Mouse (Mus musculus) megakaryocyte-erythroid progenitor cell, adult 5-6 weeks (primary cell): ENCODE results near the gene Tubb4b. TPM values are rescaled to one million over a fixed set of nuclear protein-coding genes. Genes with fewer than 3 reads are reported as not detected.
"Not testable (repeated sequence)": the region's sequence is repeated elsewhere in the genome, so short reads cannot be mapped to it uniquely, and the experiment has no call there.

ENCODE experiments used
- ATAC-seq: replicated peaks from 2 replicates; pipeline ENCODE4 v1.8.0; 2016; ENCODE audit warnings: mild to moderate bottlenecking, inconsistent platforms; ENCODE audit not compliant: severe bottlenecking, poor library complexity, low FRiP score, low TSS enrichment
- total RNA-seq, 2 experiments: library from RNA; stranded (forward) in 1 of 2; stranded (reverse) in 1 of 2; fragments of 200-1000, 215-1000 nt in 1 of 2; fragments of >200 nt in 1 of 2; fragmentation: Nextera tagmentation in 1 of 2; gene quantifications; 2 replicates each; pipeline ENCODE4 v1.2.3; 2014 to 2017

The Tubb4b gene
- total RNA-seq (2014; fragmentation: Nextera tagmentation), result 712 and 769 TPM in 2 replicates
- 718 and 785 TPM in 2 replicates for total RNA-seq (2017)

GRCm38 (mm10) chr2:25224492-25224765, at the start of gene Tubb4b:
Tubb4b (minus strand) TSS chr2:25224702.
- no peak for ATAC-seq

- ATAC-seq, result no peak
These were observed 48.5 kb upstream of the Tubb4b start for GRCm38 (mm10) chr2:25273010-25273409.

- no peak for ATAC-seq
These were observed 48.0 kb upstream of the Tubb4b start for GRCm38 (mm10) chr2:25272515-25272914.

DNA sequence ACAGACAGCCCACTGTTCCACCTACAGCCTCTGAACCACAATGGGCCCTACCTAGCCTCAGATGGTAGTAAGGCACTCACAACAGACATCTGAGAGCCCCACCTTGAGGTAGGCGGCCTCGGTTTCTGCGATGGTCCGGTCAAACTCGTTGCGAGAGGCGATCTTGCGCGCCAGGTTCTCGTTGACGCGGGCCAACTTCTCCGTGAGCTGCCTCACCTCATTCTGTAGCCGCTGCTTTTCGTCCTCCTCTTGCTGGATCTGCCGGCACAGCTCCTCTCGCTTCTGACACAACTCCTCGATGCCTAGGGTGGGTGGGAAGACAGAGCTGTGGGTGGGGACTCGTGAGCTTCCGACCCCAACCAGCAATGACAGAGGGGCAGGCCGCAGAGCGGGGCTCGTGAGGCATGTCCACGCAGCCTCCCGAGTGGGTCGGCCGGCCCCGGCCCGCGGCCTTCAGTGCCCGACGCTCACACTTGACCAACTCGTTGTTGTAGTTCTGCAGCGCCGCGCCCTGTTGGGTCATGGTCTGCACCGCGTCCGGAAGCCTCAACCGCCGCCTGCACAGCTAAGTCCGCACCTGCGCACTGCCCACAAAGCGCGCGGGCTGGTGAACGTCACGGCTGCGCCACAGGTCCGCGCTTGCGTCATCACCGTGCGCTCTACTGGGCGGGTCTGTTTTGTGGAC, 47.5 kb upstream of the Tubb4b start, which contains the start of the genes Ssna1 and Anapc2:
TSS of gene Ssna1 (minus strand) at position 612 of the 685 bp plus-strand sequence.
TSS of gene Anapc2 (plus strand) at position 652 of the 685 bp plus-strand sequence.
- ATAC-seq, result peak; percentile 87

GRCm38 (mm10) chr2:25267746-25268309, 43.3 kb upstream of the Tubb4b start:
- ATAC-seq, result no peak

DNA sequence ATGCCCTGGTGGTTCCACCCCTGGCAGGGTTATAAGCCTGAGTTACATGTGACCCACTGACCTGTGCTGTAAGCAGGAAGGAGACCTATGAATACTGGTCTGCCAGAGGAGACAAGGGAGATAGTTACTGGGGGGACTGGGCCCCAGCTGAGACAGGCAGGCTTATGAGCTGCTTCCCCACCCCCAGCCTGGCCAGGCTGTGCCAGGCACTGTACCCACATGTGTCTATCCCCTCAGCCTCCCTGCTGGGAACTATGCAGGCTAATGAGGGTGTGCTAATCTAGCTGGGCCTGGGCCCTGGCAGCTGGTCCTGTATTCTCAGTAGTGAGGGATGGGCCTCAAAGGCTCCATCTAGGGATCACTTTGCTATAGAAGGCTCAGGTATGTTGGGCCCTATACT, 42.7 kb upstream of the Tubb4b start:
- no peak for ATAC-seq

DNA sequence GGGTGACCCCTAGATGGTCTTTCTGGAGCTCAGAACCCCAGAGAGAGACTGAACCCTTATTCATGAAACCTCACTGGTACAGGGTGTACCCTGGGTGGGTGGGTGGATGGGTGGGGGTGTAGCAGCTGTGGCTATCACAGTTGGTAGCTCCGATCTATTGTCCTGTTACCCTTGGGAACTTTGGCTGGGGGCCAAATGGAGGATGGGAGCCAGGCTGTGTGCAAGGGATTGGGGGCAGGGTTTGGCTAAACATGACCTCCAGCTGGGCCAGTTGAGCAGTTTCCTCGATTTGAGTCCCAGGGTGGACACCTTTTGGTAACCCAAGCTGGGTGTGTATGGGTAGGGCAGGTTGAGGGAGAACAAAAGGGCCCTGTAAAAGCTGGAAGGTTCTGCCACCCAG, 42.2 kb upstream of the Tubb4b start:
- no peak for ATAC-seq

GRCm38 (mm10) chr2:25265897-25266656, 41.6 kb upstream of the Tubb4b start:
- ATAC-seq, result no peak

DNA sequence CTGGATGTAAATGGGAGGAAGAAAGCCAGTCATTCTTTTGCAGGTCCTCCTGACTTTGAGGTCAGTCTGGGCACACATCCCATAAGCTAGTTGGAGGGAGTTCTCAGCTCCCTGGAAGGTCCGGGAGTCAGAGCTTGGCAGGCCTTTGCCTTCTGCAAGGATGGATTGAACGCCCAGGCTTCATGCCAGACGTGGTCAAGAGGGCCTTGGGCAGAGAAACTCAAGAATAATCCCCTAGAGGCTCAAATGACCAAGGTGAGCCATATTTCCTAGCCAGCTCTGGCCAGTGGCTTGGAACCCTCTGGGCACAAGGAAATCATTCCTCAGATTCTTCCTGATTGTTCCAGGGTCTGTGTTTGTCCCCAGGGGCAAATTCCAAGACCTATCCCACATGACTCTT, 40.3 kb upstream of the Tubb4b start:
- ATAC-seq, result no peak

GRCm38 (mm10) chr2:25264286-25264660, 39.8 kb upstream of the Tubb4b start:
- no peak for ATAC-seq

- ATAC-seq, result no peak
These were observed 39.3 kb upstream of the Tubb4b start for GRCm38 (mm10) chr2:25263623-25264285.

- ATAC-seq, result 0 out of 2 replicates have a peak, but pooled peaks have one; percentile 9
These were observed 38.5 kb upstream of the Tubb4b start for GRCm38 (mm10) chr2:25262795-25263622.

DNA sequence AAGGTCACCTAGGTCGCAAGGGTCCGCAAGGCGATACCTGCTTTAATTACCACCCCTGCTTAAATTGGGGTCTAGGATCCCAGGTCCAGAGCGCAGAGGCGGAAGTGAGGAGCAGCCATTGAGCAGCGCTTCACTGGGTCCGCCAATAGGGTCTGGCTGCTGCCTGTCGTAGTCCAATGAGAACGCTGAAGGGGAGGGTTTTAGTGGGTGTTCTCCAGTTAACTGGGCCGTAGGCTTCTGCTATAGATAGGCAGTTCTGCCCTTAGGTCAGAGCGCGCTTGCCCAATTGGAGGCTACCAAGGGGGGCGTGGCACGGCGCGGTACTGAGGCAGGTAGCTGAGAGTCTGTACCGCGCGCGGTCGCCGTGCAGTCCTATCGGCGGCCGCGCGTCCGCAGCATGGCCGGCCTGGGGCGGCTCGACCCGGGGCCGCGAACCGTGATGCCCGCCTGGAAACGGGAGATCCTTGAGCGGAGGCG, 37.8 kb upstream of the Tubb4b start, which contains the start of gene Tprn:
TSS of gene Tprn (plus strand) at position 328 of the 477 bp plus-strand sequence.
- ATAC-seq, result peak; percentile 98

GRCm38 (mm10) chr2:25261870-25262269, 37.4 kb upstream of the Tubb4b start:
- no peak for ATAC-seq

DNA sequence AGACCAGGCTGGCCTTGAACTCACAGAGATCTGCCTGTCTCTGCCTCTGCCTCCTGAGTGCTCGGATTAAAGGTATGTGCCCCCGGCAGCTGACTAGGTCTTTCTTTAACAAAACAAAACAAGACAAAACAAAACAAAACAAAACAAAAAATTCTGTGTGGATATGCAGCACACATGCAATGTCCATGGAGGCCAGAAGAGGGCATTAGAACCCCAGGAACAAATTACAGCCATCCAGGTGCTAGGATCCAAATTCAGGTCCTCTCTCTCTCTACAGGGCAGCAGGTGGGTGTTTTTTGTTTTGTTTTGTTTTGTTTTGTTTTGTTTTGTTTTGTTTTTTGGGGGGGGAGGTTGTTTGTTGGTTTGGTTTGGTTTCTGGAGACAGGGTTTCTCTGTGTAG, 34.4 kb upstream of the Tubb4b start:
- no peak for ATAC-seq

GRCm38 (mm10) chr2:25257250-25257649, 32.7 kb upstream of the Tubb4b start:
- not testable (repeated sequence) for ATAC-seq

DNA sequence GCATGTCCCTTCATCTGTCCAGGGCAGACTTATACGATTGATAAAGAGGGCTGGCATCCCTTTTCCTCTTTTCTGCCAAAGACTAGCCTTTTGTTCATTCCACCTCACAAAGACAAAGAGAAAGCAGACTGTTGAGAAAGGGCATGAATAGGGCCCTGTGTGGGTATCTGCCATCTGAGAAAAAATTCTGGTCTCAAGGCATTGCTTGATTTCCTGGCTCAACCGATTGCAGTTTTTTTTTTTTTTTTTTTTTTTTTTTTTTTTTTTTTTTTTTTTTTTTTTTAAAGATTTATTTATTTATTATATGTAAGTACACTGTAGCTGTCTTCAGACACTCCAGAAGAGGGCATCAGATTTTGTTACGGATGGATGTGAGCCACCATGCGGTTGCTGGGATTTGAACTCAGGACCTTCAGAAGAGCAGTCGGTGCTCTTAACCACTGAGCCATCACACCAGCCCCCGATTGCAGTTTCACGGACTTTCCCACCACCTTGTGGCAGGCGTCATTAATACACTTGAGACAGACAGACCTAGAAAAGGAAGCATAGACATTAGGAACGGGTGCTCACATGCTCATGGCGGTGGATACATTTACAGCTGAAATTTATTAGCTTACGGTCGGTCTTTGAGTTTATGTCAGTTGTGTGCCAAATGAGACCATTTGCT, 32.1 kb upstream of the Tubb4b start:
- peak; percentile 62 for ATAC-seq

DNA sequence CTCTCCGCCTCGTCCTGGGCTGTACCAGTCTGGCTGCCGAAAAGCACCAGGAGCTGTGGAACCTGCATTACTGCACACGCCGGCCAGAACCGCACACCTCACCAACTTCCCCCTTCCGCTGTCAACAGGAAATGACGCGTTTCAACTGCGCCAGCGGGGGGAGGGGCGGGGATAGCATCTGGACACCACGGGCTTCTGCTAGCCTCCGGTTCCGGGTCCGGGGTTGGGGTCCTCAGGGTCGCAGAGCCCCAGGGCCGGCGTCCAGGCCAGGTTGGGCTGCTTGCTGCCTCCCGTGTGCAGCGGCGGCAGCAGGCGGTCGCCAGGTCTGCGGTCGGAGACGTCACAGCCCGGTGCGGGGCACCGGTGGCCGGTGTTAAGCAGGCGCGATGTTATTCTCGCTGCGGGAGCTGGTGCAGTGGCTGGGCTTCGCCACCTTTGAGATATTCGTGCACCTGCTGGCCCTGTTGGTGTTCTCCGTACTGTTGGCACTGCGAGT, 30.8 kb upstream of the Tubb4b start, which contains the start of gene Tmem203:
TSS of gene Tmem203 (plus strand) at position 156 of the 496 bp plus-strand sequence.
- peak; percentile 82 for ATAC-seq
